Mouse (Mus musculus) c-Kit-positive CD71-positive TER-119-positive erythroid progenitor cells, embryonic 14.5 days (primary cell): ENCODE results near the gene Rcc2.

Experiments
- DNase-seq: peaks from one replicate; pipeline ENCODE4 v3.0.0-alpha.2; 2013; ENCODE audit warnings: low spot score

Rcc2 gene

DNA sequence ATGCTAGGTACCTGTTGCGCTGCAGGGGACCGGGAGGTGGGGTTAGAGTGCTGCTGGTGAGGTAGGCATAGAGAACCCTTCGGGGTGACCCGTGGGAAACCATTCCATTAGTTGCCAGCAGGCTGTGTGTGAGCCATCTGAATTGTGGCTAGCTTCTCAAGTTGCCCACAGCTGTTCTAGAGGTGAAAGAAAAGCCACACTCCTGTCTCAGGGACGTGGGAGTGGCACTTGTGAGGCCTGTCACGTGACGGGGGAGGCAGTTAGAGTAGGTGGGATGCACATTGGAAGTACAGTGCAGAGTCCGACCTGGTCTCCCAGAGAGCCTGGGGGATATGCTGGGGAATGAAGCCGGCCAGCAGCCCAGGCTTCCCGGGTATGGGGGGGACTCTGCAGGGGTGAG lies 9.3 kb downstream of the Rcc2 start:
- DNase-seq: no peak

DNA sequence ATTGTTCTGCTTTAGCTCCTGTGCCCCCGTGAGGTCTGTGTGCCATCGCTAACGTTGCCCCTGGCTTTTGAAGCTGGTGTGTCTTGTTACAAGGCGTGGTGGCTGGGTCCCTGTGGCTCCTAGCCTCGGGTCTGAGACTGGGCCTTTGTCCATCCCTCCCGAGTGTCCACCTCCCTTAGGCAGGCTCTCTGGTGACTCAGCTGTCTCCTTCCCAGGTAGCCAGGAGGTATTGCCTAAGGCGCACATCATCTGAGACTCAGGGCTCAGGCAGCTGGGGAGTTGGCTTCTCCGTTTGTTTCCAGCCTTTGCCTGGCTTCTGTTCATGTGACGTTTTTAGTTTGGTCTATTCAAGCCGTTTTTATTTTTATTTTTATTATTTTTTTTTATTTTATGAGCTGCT lies 10.4 kb downstream of the Rcc2 start:
- no peak for DNase-seq

DNA sequence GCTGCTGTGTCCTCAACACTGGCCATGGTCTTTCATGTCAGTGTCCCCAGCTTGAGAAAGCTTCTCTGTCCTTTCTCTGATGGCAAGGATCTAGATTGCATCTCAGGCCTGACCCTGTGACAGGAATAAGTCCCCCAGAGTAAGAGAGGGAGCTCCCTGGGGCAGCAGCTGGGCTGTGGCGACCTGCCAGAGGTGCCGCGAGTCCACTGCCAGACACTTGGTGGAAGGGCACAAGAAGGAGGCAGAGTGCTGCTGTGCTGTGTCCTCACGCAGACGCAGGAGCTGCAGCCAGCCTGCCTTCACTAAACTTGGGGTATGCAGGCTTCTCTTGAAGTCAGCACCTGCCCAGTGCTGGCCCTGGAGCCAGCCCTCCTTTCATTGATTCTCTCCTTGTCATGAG lies 11.0 kb downstream of the Rcc2 start:
- DNase-seq: no peak

DNA sequence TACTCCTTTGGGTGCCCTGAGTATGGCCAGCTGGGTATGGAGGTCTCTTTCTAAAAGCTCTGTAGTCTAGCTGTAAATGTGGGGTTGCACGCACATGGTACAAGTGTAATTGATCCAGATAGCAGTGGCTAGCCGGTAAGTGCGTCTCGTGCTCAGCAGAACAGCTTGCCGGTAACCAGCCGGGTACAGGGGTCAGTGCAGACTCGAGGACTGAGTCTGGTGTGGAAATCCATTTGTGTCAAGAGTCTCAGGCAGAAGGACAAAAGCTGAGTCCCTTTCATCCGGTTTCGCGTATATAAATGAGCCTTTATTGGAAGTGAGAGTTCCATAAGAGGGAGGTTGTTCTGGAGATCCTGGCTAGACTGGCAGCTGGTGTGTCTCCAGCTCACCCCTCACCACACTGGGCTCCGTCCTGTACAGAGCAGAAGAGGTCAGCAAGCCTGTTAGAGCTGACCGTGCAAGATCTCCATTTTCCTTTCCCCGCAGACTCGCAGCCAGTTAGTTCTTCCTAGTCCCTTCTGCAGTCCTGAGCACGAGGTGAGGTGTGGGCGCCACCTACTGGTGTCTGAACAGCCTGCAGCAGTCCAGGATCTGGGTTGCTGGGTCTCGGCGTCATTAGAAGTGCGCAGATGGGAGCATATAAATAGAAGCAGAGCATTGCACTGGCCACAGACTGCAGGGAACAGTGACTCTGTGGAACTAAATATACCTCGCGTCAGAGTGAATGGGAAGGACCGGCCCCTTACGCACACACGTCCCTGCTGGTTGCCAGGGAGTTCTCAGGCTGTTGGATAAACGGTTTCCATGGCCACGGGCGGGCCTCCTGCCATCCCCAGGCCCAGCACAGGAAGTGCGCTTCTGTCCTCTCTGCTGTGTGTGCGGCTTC lies 13.4 kb downstream of the Rcc2 start:
- peak; percentile 64 for DNase-seq

DNA sequence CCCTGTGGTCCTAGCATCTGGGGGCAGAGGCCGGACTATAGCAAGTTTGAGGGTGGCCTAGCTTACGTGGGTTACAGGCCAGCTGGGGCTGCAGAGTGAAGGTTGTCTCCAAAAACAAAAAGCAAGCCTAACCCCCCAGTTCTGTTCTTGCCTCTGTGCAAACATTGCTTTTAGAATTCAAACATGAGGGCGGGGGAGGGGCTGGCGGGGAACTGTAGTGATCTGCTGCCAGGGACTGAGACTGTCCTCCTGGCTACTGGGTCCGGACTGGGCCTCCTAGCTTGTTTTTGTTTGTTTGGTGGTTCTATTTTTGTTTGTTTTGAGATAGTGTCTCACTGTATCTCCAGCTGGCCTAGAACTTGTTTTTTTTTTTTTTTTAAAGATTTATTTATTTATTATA lies 14.2 kb downstream of the Rcc2 start:
- DNase-seq: no peak

DNA sequence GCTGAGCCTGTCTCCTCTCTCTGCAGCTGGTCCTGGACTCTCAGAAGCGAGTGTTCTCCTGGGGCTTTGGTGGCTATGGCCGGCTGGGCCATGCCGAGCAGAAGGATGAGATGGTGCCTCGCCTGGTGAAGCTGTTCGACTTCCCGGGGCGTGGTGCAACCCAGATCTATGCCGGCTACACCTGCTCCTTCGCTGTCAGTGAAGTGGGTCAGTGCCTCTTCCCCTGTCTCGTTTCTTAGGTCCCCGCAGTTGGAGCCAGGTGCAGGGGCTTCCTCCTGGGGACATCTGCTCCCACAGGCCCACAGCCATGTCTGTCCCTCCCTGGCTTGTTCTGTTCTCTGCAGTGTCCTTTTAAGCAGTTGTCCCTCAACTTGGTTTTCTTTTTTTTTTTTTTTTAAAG lies 16.7 kb downstream of the Rcc2 start:
- no peak for DNase-seq

DNA sequence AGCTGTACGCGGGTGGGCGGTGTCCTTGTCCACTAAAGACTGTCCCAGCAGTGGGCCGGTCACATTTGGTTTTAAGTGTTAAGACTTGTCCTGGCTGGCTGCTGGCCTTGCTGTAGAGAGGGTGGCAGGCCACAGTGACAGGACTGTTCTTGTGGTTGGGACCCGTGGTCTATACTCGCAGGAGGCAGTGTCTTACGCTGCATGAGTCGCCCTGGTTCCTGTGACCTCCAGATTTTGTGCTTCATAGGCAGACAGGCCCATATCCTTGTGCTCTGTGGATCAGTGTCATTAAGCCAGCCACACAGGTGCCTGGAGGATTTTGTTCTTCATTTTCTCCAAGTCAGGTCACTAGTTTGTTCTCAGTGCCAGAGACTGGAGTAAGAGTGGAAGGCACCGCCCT lies 18.1 kb downstream of the Rcc2 start:
- no peak for DNase-seq

DNA sequence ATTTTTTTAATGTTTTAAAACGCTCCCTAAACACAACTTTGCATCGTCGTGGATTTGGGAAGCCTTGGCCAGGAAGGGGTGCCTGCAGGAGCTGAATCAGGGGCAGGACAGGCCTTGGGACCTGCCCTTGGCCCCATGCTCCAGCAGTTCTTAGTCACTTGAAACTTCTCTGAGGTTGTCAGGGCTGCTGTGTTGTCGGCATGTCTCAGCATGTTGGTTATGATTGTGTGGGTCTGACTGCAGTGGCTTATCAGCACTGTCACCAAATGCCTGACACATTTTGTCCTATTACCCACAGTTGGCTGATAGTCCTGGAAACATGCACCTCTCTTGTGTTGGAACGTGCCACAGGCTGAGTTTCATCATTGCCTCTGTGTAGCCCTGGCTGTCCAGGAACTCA lies 19.8 kb downstream of the Rcc2 start:
- DNase-seq: no peak

DNA sequence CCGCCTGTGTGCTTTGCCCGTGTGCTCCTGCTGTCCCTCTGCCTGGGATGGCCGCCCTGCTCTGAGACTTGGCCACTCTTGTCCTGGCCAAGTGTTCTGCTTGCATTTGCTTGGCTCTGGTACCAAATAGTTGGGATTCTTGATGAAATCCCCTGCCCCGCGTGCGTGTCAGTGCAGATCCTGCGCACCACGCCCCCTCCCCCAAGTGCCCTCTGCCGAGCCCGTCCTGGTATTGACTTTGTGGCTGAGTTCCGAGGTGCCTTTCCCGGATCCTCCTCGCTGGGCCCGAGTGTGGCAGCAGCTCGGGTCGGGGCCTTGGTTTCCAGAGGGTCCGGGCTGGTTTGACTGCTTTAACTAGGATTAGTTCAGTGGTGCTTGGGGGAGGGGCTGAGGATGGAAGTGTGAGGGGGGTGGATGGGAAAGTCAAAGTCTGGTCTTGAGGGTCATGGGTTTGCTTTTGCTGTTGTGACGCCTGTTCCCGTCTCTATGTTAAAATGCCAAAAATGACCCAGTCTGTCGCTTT lies 21.7 kb downstream of the Rcc2 start:
- DNase-seq: no peak

DNA sequence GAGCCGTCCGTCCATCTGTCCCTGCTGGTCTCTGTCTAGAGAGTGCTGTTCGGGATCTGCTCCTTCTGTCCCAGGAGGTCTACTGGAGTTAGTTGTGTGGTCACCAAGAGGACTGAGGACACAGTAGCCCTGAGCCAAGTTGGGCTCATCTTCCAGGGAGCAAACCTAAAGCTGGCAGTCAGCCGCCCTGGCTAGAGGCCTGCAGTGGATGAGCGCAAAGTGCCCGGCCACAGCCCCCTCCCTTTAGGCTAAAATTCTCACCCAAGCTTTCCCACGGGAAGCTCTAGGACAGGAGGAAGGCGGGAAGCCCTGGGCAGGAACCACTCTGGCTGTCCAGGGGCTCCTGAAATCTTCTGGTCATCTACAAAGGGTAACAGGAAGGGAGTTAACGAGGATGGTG lies 22.4 kb downstream of the Rcc2 start:
- DNase-seq: no peak

DNA sequence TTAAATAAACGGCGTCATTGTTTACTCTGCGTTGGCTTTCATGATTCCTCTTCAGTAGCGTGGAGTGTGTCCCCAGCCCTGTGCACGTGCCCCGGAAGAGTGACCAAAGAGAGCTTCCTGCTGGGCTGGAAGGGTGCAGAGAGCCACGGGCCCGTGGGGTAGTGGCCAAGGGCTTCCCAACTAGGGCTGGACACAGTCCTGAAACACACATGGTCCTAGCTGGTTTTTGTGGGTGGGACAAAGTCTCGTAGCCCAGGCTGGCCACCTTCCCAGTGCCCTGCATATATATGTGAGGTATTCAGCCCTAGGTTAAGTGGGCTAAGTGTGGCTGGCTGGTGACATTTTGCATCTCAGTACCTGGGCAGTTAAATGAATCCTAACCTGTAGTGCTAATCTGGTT lies 22.9 kb downstream of the Rcc2 start:
- no peak for DNase-seq

DNA sequence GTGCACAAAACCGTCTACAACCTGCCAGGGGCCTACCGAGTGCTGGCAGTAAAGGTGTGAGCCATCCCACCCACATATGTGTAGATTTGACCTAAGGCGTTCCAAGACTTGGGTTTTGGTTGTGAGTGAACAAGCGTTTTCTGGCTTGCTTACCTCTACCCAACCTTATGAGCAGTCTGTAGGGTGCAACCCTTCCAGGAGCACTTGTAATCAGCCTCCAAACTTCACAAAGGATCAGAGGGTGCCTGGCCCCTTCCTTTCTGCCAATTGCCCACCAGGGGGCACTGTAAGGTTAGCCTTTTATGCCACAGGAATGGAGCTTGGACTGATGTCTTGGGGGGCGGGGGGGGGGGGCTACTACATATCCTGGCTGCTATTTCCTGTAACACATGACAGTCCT lies 23.5 kb downstream of the Rcc2 start:
- peak; percentile 57 for DNase-seq

DNA sequence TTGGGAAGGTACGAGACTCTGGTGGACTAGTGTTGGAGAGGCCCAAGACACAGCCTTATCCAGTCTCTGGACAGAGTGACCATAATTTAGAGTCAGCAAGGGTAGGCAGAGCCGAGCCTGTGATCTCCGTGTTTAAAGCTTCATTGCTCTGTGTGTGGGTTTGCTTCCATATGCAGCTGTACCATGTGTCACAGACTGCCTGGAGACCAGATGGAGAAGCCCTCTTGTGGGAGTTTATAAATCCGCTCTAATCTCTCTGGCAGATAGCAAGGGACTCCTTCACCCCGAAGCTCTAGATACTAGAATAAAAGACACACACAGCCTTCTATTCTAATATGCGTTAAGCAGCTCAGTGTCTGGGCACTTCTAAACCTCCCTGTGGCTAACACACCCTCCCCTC lies 24.4 kb downstream of the Rcc2 start:
- DNase-seq: no peak

DNA sequence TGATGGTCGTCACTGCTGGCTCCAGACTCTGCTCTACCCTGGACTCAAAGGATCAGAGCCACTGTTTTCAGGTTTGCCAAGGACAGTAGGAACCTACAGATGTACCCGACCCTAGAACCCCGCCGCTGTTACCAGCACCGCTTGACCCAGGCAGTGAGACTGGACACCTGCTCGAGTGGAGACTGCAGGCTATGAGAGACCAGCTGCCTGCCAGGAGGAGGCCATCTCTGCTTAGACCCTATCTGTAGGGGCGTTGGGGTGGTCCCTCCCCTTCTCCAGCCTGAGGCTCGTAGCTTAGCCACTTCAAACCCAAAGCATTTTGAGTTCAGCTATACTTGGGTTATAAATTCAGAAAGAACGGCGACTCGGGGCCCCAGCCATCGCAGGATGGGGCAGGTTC lies 26.6 kb downstream of the Rcc2 start:
- DNase-seq: no peak

DNA sequence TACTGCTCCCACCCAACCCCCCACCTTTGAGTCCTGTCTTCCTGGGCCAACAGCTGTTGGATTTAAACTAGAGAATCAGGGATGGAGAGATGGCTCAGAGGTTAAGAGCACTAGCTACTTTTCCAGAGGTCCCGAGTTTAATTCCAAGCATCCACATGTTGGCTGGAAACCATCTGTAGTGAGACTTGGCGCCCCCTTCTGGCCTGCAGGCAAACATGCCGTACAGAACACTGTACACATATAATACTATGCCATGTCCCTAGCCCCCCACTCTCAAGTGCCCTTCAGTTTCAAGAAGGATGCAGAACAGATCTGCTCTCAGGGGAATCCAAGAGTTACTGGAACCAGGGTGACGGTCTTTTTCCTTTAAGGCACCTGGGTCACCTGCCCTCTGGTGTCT lies 31.3 kb downstream of the Rcc2 start:
- no peak for DNase-seq

DNA sequence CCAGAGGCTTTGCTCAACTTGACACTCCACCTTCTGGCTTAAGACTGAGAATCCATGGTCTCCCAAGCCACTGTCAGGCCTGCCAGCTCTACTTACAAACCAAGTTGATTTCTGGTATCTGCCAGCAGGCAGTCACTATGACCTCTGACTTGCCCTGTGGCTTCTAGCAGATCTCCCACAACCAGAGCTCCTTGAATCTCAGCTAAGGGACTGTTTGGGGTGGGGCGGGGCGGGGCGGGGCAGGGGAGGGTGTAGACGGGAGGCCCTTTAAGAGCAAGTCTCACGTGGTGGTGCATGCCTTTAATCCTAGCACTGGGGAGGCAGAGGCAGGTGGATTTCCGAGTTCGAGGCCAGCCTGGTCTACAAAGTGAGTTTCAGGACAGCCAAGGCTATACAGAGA lies 32.5 kb downstream of the Rcc2 start:
- peak; percentile 52 for DNase-seq

DNA sequence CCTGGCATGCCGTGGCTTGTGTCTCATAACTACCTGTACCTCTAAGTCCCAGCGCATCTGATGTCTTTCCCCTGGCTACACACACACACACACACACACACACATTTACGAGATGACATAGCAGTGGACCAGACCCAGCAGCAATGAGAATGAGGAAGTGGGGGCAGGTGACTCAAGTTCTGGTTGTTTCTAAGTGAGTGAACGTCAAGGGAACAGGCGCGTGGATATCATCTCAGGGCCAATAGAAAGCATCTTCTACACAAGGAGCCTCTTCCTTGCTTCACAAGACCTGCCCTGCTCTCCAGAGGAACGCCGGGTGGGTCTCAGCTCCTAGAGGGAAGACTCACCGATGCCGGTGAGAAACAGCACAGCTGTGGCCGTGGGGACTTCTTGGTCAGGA lies 40.3 kb downstream of the Rcc2 start:
- DNase-seq: no peak

DNA sequence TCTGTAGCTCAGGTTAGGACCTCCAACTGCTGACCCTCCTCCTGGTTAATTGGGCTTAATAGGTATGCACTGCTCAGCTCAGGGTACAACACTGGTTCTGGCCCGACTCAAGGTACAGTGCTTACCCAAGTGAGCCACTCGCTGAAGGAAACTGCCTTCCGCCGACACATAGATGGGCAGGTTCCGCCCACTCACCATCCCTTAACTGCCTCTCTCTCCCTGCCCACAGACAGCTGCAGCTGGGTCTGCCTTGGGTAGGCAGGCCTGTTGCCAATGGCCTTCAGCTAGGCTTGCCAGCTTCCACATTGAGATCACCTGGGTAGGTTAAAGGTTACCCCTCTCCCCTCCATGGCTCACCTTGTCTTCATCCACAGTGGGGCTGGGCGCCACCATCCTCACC lies 41.1 kb downstream of the Rcc2 start:
- DNase-seq: no peak

DNA sequence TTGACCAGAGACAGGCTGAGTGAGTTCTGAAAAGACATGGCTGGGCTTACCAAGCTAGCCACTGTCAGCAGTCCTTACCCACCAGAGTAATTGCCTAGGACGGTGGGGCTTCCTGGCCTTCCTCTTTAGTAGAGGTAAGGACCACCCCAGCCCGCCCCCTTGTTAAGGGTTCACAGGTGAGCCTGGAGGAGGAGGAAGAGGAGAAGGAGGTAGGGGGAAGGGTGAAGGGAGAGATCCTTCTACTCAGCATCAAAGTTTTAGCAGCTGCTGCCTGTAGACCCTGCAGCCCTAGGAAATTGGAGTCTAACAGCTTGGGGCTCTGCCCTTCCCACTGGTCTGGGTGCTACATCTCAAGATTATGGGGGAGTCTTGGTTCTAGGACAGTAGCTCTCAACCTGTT lies 42.2 kb downstream of the Rcc2 start, which contains the start of gene Padi6:
Padi6 (minus strand) TSS at position 101 of the 400 bp plus-strand sequence.
- DNase-seq: no peak

DNA sequence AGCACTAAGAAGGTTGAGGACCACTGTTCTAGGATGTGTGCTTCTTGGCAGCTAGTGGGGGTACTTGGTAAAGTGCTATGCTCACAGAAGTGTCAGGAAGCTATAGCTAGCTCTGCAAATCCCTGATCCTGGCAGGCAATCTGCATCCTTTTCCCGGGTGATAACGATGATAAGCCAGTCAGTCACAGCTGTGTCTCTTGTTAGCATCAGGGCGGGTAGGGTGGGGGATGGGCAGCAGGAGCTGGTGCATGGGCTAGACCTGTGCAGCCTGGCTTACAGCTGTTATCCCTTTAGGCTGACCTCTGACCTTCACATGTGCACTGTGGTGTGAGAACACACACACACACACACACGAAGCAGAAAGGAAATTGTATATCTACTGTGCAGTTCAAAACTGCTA lies 42.7 kb downstream of the Rcc2 start:
- no peak for DNase-seq

DNA sequence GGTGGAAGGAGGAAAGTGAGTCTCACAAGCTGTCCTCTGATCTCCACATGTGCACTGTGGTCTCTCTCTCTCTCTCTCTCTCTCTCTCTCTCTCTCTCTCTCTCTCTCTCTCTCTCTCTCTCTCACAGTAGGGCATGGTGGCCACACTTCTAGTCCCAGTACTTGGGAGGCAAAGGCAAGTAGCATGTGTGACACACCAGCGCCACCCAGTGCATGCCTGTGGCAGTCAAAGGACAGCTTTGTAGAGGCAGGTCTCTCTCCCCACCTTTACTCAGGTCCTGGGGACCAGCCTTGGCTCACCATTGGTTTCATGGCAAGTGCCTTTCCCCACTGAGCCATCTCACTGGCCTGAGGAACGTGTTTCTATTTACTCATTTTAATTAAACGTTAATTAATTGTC lies 44.3 kb downstream of the Rcc2 start:
- peak; percentile 66 for DNase-seq

DNA sequence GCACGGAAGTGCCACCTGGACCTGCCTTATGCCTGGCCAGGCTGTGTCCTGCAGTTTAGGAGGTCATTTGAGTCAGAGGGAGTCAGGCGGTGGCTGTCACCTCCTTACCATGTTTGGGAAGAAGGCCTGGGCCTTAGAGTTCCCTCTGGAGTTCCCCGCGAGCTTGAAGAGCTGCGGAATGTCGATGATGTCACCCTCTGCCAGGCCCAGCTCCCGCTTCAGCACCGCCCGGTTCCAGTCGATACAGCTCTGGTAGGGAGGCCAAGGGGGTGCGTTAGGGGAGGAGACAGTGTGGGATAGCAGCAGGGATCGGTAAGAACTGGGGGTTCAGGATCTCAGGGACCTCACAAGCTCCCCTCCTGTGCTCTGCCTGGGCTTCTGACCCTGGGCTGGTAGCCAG lies 47.6 kb downstream of the Rcc2 start:
- DNase-seq: no peak

DNA sequence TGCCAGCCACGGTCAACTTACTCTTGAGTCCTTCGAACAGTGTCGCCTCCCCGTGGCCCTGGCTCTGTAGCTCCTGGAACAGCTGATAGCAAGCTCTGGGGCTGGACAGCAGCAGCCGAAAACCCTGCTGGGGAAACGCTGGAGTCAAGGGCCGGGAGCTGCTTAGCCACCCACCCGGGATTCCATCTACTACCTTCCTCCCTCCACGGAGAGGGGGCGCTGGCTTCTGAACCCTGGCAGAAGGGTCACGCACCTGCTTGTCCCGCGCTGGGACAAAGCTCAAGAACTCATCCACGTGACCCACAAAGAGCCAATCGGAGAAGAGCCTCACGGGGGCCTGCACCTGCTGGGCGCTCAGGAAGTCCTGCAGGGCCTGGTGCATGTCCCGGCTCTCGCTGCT lies 50.0 kb downstream of the Rcc2 start:
- peak; percentile 22 for DNase-seq

DNA sequence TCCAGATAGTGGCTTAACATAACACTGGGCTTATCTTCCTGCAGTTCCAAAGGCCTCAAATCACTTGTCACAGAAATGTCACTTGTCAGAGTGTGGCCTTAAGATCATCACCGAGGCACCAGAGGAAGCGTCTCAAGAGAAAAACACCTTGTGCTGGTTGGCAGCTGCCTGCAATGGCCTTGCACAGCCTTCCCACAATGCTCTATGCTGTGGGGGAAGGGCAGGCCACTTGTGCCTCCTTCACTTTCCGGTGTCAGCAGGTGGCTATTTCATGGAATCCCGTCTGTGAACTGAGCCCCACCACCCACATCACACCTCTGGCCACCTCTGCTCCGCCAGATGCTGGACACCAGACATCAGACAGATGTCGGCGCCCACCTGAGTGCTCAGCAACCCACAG lies 53.0 kb downstream of the Rcc2 start:
- DNase-seq: no peak
